Mouse (Mus musculus) 416B (cell line): Measurements from ENCODE around the gene Arhgap28.

Experiments
- DNase-seq: peaks from one replicate; pipeline ENCODE4 v3.0.0; 2011; ENCODE audit warnings: low read depth

The Arhgap28 gene

GRCm38 (mm10) chr17:67989716-67990115 is 14.2 kb downstream of the Arhgap28 start:
- no peak for DNase-seq

- no peak for DNase-seq
Observed at GRCm38 (mm10) chr17:67988920-67989621, 14.8 kb downstream of the Arhgap28 start.

GRCm38 (mm10) chr17:67985532-67985931 is 18.4 kb downstream of the Arhgap28 start:
- DNase-seq: no peak

- DNase-seq: no peak
Observed at GRCm38 (mm10) chr17:67980573-67980972, 23.3 kb downstream of the Arhgap28 start.

GRCm38 (mm10) chr17:67979248-67979647 is 24.7 kb downstream of the Arhgap28 start:
- DNase-seq: no peak

GRCm38 (mm10) chr17:67978786-67979185 is 25.1 kb downstream of the Arhgap28 start:
- DNase-seq: no peak

GRCm38 (mm10) chr17:67976465-67976864 is 27.5 kb downstream of the Arhgap28 start:
- DNase-seq: no peak

- no peak for DNase-seq
Observed at GRCm38 (mm10) chr17:67976027-67976426, 27.9 kb downstream of the Arhgap28 start.

GRCm38 (mm10) chr17:67974679-67975078 is 29.2 kb downstream of the Arhgap28 start:
- DNase-seq: no peak

- no peak for DNase-seq
Observed at GRCm38 (mm10) chr17:67966853-67967540, 36.9 kb downstream of the Arhgap28 start.

- no peak for DNase-seq
Observed at GRCm38 (mm10) chr17:67962858-67963257, 41.1 kb downstream of the Arhgap28 start.

GRCm38 (mm10) chr17:67962020-67962419 is 41.9 kb downstream of the Arhgap28 start:
- DNase-seq: no peak

- DNase-seq: no peak
Observed at GRCm38 (mm10) chr17:67958909-67959308, 45.0 kb downstream of the Arhgap28 start.

- DNase-seq: no peak
Observed at GRCm38 (mm10) chr17:67957603-67958002, 46.3 kb downstream of the Arhgap28 start.

GRCm38 (mm10) chr17:67955876-67956690 is 47.8 kb downstream of the Arhgap28 start:
- no peak for DNase-seq

GRCm38 (mm10) chr17:67954961-67955360 is 49.0 kb downstream of the Arhgap28 start:
- no peak for DNase-seq

- no peak for DNase-seq
Observed at GRCm38 (mm10) chr17:67950523-67951213, 53.3 kb downstream of the Arhgap28 start.

- no peak for DNase-seq
Observed at GRCm38 (mm10) chr17:67948601-67949000, 55.3 kb downstream of the Arhgap28 start.

- no peak for DNase-seq
Observed at GRCm38 (mm10) chr17:67945453-67945852, 58.5 kb downstream of the Arhgap28 start.

GRCm38 (mm10) chr17:67944256-67944655 is 59.7 kb downstream of the Arhgap28 start:
- no peak for DNase-seq

GRCm38 (mm10) chr17:67941026-67941425 is 62.9 kb downstream of the Arhgap28 start:
- no peak for DNase-seq

GRCm38 (mm10) chr17:67937050-67937449 is 66.9 kb downstream of the Arhgap28 start:
- DNase-seq: no peak
